Mouse (Mus musculus) ES-Bruce4 (cell line): ENCODE data around the gene Ckb.

Experiments used
- CTCF ChIP-seq: IDR thresholded peaks from one replicate; pipeline ENCODE4 v1.8.1; 2011; ENCODE audit warnings: low read depth, low read length
- EP300 ChIP-seq: IDR thresholded peaks from 2 replicates; pipeline ENCODE4 v1.6.1; 2011; ENCODE audit warnings: low read depth, low read length; ENCODE audit not compliant: insufficient read depth
- POLR2A ChIP-seq: IDR thresholded peaks from one replicate; pipeline ENCODE4 v1.8.1; 2011; ENCODE audit warnings: low read length; ENCODE audit not compliant: insufficient read depth

DNA sequence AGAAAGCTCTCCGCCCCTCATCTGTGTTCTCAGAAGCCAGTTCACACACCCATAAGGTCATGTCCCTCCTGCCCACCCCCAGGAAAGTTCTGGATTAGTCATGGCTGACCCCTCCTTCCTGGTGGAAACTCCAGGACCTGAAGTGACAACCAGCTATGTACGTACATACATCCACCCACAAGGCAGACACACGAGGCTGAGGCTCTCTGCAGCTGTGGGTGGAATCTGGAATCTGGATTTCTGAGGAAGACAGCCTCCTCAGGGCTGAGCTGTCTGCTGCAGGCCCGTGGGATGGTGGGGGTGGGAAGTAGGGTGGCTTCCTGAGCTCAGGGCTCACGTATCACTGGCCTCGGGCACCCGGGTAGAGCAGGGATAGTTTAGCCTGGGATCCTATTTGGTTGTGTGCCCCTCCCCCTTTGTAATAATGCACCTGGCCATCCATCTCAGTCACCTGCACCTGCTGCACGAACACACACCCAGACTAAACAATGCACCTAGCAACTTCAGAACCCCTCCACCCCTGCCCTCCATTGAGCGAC is 28.9 kb upstream of the Ckb start:
- no peak for TF ChIP-seq POLR2A
- no peak for TF ChIP-seq CTCF
- no peak for TF ChIP-seq EP300
